In the genomic region with DNA sequence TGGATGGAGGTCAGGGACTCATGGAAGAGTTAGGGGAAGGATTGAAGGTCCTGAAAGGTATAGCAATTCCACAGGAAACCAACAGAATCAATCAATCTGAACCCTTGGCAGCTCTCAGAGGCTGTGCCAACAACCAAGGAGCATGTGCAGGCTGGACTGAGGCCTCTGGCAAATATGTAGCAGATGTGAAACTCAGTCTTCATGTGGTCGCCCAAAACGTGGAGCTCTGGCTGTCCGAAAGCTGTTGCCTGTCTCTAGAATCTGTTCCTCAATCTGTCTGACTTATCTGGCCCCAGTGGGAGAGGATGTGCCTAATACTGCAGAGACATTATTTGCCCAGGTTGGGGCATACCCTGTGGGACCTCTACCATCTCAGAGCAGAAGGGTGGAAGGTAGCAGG, we compare ENCODE assay signal across 23 mouse cellular contexts.
"Had no signal": no experiment of that assay in that cellular context is flagged by ENCODE, and none has a peak within 500 bp of the region (broad histone marks: within the 10 kb centered on the region; RNA-seq: fewer than 3 reads in every experiment).

No protein-coding gene starts in this region.

- DNase-seq: gastrocnemius, adult 2 months; gastrocnemius, postnatal 10 days; gastrocnemius, postnatal 25 days; heart, adult 11 months; heart, adult 2 months; heart, postnatal 14 days; heart, postnatal 36 days; kidney, adult 18-20 months; kidney, adult 8-10 months; kidney, postnatal 10 days; kidney, postnatal 25 days; kidney, postnatal 4 days; left cerebral cortex, postnatal 4 days had no signal

- ATAC-seq: inflammation-experienced regulatory T-cells, adult 6 months; intestine, embryonic 15.5 days; intestine, postnatal 0 days; liver, embryonic 12.5 days had no signal

- H3K27me3 ChIP-seq: heart, embryonic 13.5 days; heart, embryonic 15.5 days; hindbrain, embryonic 13.5 days; hindbrain, embryonic 15.5 days; intestine, embryonic 15.5 days; limb, embryonic 13.5 days; limb, embryonic 15.5 days; liver, embryonic 12.5 days had no signal

- H3K36me3 ChIP-seq: heart, embryonic 13.5 days; heart, embryonic 15.5 days; hindbrain, embryonic 13.5 days; hindbrain, embryonic 15.5 days; intestine, embryonic 15.5 days; limb, embryonic 13.5 days; limb, embryonic 15.5 days; liver, embryonic 12.5 days had no signal
